Comparison of ENCODE assay signal across 9 mouse cellular contexts in genomic region chr3:108384425-108384824, GRCm38 (mm10). TPM values are rescaled to one million over a fixed set of nuclear protein-coding genes. Genes with fewer than 3 reads are reported as not detected.
DNase-seq lines count a peak whose midpoint lies in the region; ATAC-seq and TF ChIP-seq lines count a peak whose summit lies in the region.
"Had no signal": no experiment of that assay in that cellular context is flagged by ENCODE, and none has a peak within 500 bp of the region (broad histone marks: within the 10 kb centered on the region; RNA-seq: fewer than 3 reads in every experiment).

No protein-coding gene starts in this region.

- H3K36me3 ChIP-seq in heart, postnatal 0 days (replicated peaks; ENCODE audit: control insufficient read depth, insufficient read depth, low read length), result no peaks in the 10 kb centered on the region; the same call in 1 of the 2 replicates
- no peaks in the 10 kb centered on the region for H3K36me3 ChIP-seq in hindbrain, embryonic 15.5 days
- no peaks in the 10 kb centered on the region for H3K36me3 ChIP-seq in midbrain, embryonic 14.5 days (ENCODE audit: control insufficient read depth, insufficient read depth, low read length)

- no peaks in the 10 kb centered on the region for H3K27me3 ChIP-seq in heart, postnatal 0 days (ENCODE audit: control insufficient read depth, insufficient read depth, low read length)
- no peaks in the 10 kb centered on the region for H3K27me3 ChIP-seq in hindbrain, embryonic 15.5 days
- no peaks in the 10 kb centered on the region for H3K27me3 ChIP-seq in midbrain, embryonic 14.5 days (ENCODE audit: control insufficient read depth, insufficient read depth, low read length)

- TF ChIP-seq CTCF in heart, postnatal 0 days (IDR thresholded peaks at IDR 0.05; ENCODE audit: low read depth), result no peak

- ATAC-seq in heart, postnatal 0 days (ENCODE audit: insufficient read depth, low read depth), result no peak
- ATAC-seq in hindbrain, embryonic 15.5 days (ENCODE audit: low FRiP score, low read depth), result no peak
- ATAC-seq in midbrain, embryonic 14.5 days (ENCODE audit: low FRiP score, low TSS enrichment), result no peak

- H3K27ac ChIP-seq in heart, postnatal 0 days (ENCODE audit: low read depth), result no peak overlapping the region
- H3K27ac ChIP-seq in hindbrain, embryonic 15.5 days (replicated peaks), result no peak overlapping the region
- no peak overlapping the region for H3K27ac ChIP-seq in midbrain, embryonic 14.5 days (replicated peaks; ENCODE audit: low read depth, low read length)

- intact Hi-C loops in heart, postnatal 36 days (cut with DNase I), result no loop called here

- peak overlapping the region; percentile 62 for H3K4me3 ChIP-seq in heart, postnatal 0 days (ENCODE audit: low read depth, low read length)
- H3K4me3 ChIP-seq in hindbrain, embryonic 15.5 days, result peak overlapping the region; percentile 82
- H3K4me3 ChIP-seq in midbrain, embryonic 14.5 days (replicated peaks; ENCODE audit: low read depth, low read length), result peak overlapping the region; percentile 50

- WGBS in heart, postnatal 0 days, result 53% methylated on average over 2 of the region's 2 CpGs
- 35% methylated on average over 2 of the region's 2 CpGs for WGBS in hindbrain, embryonic 15.5 days
- 41% methylated on average over 2 of the region's 2 CpGs for whole genome bisulfite sequencing in midbrain, embryonic 14.5 days

- no peak overlapping the region; the same call in 1 of the 2 replicates for H3K9ac ChIP-seq in heart, postnatal 0 days (replicated peaks; ENCODE audit: low read depth, low read length)
- H3K9ac ChIP-seq in hindbrain, embryonic 15.5 days, result peak overlapping the region; percentile 52; the same call in 1 of the 2 replicates
- H3K9ac ChIP-seq in midbrain, embryonic 14.5 days (replicated peaks; ENCODE audit: low read length), result no peak overlapping the region

- DNase-seq in heart, postnatal 0 days (ENCODE audit: low spot score), result no peak
- no peak for DNase-seq in heart, postnatal 36 days
- peak; percentile 53 for DNase-seq in R1 (ENCODE audit: low read depth, low spot score)
- no peak for DNase-seq in midbrain, embryonic 14.5 days
- no peak for DNase-seq in cerebellum, adult 9-10 months
- DNase-seq in cerebellum, postnatal 36 days, result no peak
- no peak for DNase-seq in ovary, postnatal 36 days (ENCODE audit: low spot score)
- DNase-seq: right cerebral cortex, postnatal 4 days had no signal

- no peak for TF ChIP-seq EP300 in heart, postnatal 0 days (IDR thresholded peaks at IDR 0.05; ENCODE audit: low read depth)

- H3K9me3 ChIP-seq in heart, postnatal 0 days (replicated peaks; ENCODE audit: control insufficient read depth, low read length), result no peaks in the 10 kb centered on the region
- no peaks in the 10 kb centered on the region for H3K9me3 ChIP-seq in hindbrain, embryonic 15.5 days
- H3K9me3 ChIP-seq in midbrain, embryonic 14.5 days (ENCODE audit: control insufficient read depth, low read length), result no peaks in the 10 kb centered on the region

- peak overlapping the region; percentile 75 for H3K4me2 ChIP-seq in heart, postnatal 0 days (ENCODE audit: low read depth, low read length)
- peak overlapping the region; percentile 72 for H3K4me2 ChIP-seq in hindbrain, embryonic 15.5 days
- H3K4me2 ChIP-seq in midbrain, embryonic 14.5 days (ENCODE audit: low read length), result peak overlapping the region; percentile 65

- peaks cover 16% of the 10 kb centered on the region for H3K4me1 ChIP-seq in heart, postnatal 0 days (ENCODE audit: control insufficient read depth, insufficient read depth)
- peaks cover 19% of the 10 kb centered on the region for H3K4me1 ChIP-seq in hindbrain, embryonic 15.5 days (replicated peaks)
- H3K4me1 ChIP-seq in midbrain, embryonic 14.5 days (ENCODE audit: control insufficient read depth, insufficient read depth, low read length), result peaks cover 9% of the 10 kb centered on the region; the same call in 1 of the 2 replicates

RNA-seq across cellular contexts. Expression of gene Psrc1, which starts 0.8 kb away (rescaled TPM):
- 8.4 and 17.5 TPM in 2 replicates for total RNA-seq in heart, postnatal 0 days (2014; rRNA removed; ENCODE audit: low replicate concordance)
- polyA plus RNA-seq in heart, postnatal 0 days (2015; fragmentation: Nextera tagmentation; extraction: Ambion mirVana), result 5.0 and 5.4 TPM in 2 replicates
- under 1 TPM; 0.39 to 0.68 TPM for total RNA-seq in heart, postnatal 36 days (2021)
- 11.5 and 14.5 TPM in 2 replicates for polyA plus RNA-seq in hindbrain, embryonic 15.5 days (2015; fragmentation: Nextera tagmentation; extraction: Ambion mirVana)
- 7.4 and 12.4 TPM in 2 replicates for polyA plus RNA-seq in midbrain, embryonic 14.5 days (2014; fragmentation: Nextera tagmentation; extraction: Ambion mirVana)

RNA-seq across cellular contexts. Expression of gene Mybphl, which starts 19.7 kb away (rescaled TPM):
- 49.3 and 60.6 TPM in 2 replicates for total RNA-seq in heart, postnatal 0 days (2014; rRNA removed; ENCODE audit: low replicate concordance)
- polyA plus RNA-seq in heart, postnatal 0 days (2015; fragmentation: Nextera tagmentation; extraction: Ambion mirVana), result 90.0 and 123 TPM in 2 replicates
- total RNA-seq in heart, postnatal 36 days (2021), result 10 to 100 TPM; 46.4 to 54.6 TPM
- polyA plus RNA-seq in hindbrain, embryonic 15.5 days (2015; fragmentation: Nextera tagmentation; extraction: Ambion mirVana), result 0.35 and 0.50 TPM in 2 replicates
- not detected in 2 replicates for polyA plus RNA-seq in midbrain, embryonic 14.5 days (2014; fragmentation: Nextera tagmentation; extraction: Ambion mirVana)

RNA-seq across cellular contexts. Expression of gene Celsr2, which starts 30.9 kb away (rescaled TPM):
- total RNA-seq in heart, postnatal 0 days (2014; rRNA removed; ENCODE audit: low replicate concordance), result 3.5 and 5.5 TPM in 2 replicates
- polyA plus RNA-seq in heart, postnatal 0 days (2015; fragmentation: Nextera tagmentation; extraction: Ambion mirVana), result 1.2 and 1.9 TPM in 2 replicates
- 1 to 10 TPM; 6.6 to 7.4 TPM for total RNA-seq in heart, postnatal 36 days (2021)
- polyA plus RNA-seq in hindbrain, embryonic 15.5 days (2015; fragmentation: Nextera tagmentation; extraction: Ambion mirVana), result 43.1 and 44.9 TPM in 2 replicates
- 49.5 and 59.4 TPM in 2 replicates for polyA plus RNA-seq in midbrain, embryonic 14.5 days (2014; fragmentation: Nextera tagmentation; extraction: Ambion mirVana)

Comparison
In these comparisons a context has a peak if more than half of its experiments do, and no peak if none do; other contexts are left out.
1. RNA of gene Mybphl, which starts 19.7 kb away (polyA plus RNA-seq): 90.0 to 123 TPM in heart, postnatal 0 days; 0.35 to 0.50 TPM in hindbrain, embryonic 15.5 days and not detected in midbrain, embryonic 14.5 days; every median in the first group is over 10 times any median in the second.
2. RNA of gene Celsr2, which starts 30.9 kb away (polyA plus RNA-seq): 49.5 to 59.4 TPM in midbrain, embryonic 14.5 days and 43.1 to 44.9 TPM in hindbrain, embryonic 15.5 days; 1.2 to 1.9 TPM in heart, postnatal 0 days; every median in the first group is over 10 times any median in the second.
3. Peak in every context shown above with its lines, with median percentiles within 50 percentile points of each other: H3K4me2 ChIP-seq and H3K4me3 ChIP-seq.